Mouse (Mus musculus): ENCODE results near the gene Smtnl2.

DNA sequence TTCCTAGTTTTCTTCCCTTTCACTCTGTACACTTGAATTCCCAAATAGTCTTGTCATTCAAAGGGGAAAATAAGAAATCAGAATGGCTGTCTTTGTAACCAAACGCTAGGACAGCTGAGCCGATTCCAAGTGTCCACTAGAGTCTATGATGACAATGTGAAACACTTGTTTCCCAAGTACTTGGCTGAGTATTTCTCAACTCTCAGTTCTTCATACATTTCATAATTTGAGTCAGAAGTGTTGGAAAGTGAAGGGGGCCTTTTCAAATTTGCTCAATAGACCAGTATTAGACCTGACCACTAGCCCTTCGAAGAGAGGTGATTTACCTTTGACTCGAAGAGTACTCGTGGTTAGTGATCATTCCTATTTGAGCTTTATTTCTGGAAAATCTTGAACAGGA lies 47.0 kb downstream of the Smtnl2 start:
- TF ChIP-seq CTCF (IDR thresholded peaks at IDR 0.05; ENCODE audit: borderline replicate concordance, extremely low read depth, insufficient read depth, insufficient read length) (no peak), POLR2A (IDR thresholded peaks at IDR 0.05; ENCODE audit: borderline replicate concordance, extremely low read depth, insufficient read depth, insufficient read length, poor library complexity, severe bottlenecking) (no peak)
